Mouse (Mus musculus): ENCODE measurements around the gene Stt3b.

DNA sequence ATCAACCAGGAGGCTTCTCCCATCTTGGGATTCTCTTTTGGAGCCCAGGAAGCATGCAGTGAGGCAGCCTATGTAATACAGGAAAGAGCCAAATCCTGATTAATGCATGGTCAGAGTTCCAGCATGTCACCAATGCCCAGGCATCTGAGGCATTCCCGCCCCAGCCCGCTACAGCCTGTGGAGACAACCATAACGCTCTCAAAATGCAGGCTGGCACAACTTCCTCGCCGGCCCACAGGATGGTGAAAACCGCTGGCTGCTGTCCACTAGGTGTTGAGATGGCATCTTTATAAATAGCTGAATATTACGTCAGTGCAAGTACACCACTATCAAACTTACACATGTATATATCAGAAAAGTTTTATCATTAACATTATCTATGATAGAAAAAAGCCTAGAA is 13.5 kb downstream of the Stt3b start:
- TF ChIP-seq POLR2A (IDR thresholded peaks at IDR 0.05; ENCODE audit: insufficient read length, low read depth), result no peak
- no peak for TF ChIP-seq TCF12 (IDR thresholded peaks at IDR 0.05; ENCODE audit: insufficient read depth, poor library complexity, severe bottlenecking)
- TF ChIP-seq MYOD1 (IDR thresholded peaks at IDR 0.05; ENCODE audit: control insufficient read depth in 1 of 3, insufficient read length in 2 of 3, low read depth in 2 of 3), result no peak
- TF ChIP-seq E2F4 (IDR thresholded peaks at IDR 0.05; ENCODE audit: insufficient read depth), result no peak
- no peak for TF ChIP-seq MAX (IDR thresholded peaks at IDR 0.05; ENCODE audit: low read depth)
- no peak for TF ChIP-seq USF1 (IDR thresholded peaks at IDR 0.05; ENCODE audit: low read depth)

Measured in myocyte (in vitro differentiated cells).